Mouse (Mus musculus) C2C12 (cell line): ENCODE results near the gene Tspan9.

ENCODE experiments used
- CEBPB ChIP-seq: IDR thresholded peaks from one replicate; pipeline ENCODE4 v1.6.1; 2011; ENCODE audit warnings: low read depth, mild to moderate bottlenecking, control low read depth, moderate library complexity
- CTCF ChIP-seq: IDR thresholded peaks from one replicate; pipeline ENCODE4 v1.5.1; 2011; ENCODE audit not compliant: control insufficient read depth, insufficient read depth, insufficient read length
- MAX ChIP-seq: IDR thresholded peaks from one replicate; pipeline ENCODE4 v1.6.1; 2011; ENCODE audit warnings: mild to moderate bottlenecking, control low read depth
- MYOD1 ChIP-seq: IDR thresholded peaks from one replicate; pipeline ENCODE4 v1.6.1; 2011; ENCODE audit warnings: low read depth; ENCODE audit not compliant: control insufficient read depth, insufficient read length
- USF1 ChIP-seq: IDR thresholded peaks from one replicate; pipeline ENCODE4 v1.6.1; 2011; ENCODE audit warnings: low read depth, mild to moderate bottlenecking, control low read depth, moderate library complexity

- TF ChIP-seq MAX (no peak), CTCF (no peak), USF1 (no peak), MYOD1 (no peak), CEBPB (no peak)
These were observed 106.8 kb downstream of the Tspan9 start for GRCm38 (mm10) chr6:128036597-128036996.
